Mouse (Mus musculus): ENCODE data around the gene Hoxb3.
A peak's percentile ranks its signal among the peaks of the same experiment; 100 is the strongest.

Hoxb3 gene

GRCm38 (mm10) chr11:96288455-96289221, 34.5 kb upstream of the Hoxb3 start:
- DNase-seq (ENCODE audit: low spot score in 2 of 2), result no peak

- DNase-seq (ENCODE audit: low spot score in 2 of 2), result no peak
These were observed 33.8 kb upstream of the Hoxb3 start for GRCm38 (mm10) chr11:96289293-96289692.

GRCm38 (mm10) chr11:96289837-96290236, 33.3 kb upstream of the Hoxb3 start:
- no peak for DNase-seq (ENCODE audit: low spot score in 2 of 2)

DNA sequence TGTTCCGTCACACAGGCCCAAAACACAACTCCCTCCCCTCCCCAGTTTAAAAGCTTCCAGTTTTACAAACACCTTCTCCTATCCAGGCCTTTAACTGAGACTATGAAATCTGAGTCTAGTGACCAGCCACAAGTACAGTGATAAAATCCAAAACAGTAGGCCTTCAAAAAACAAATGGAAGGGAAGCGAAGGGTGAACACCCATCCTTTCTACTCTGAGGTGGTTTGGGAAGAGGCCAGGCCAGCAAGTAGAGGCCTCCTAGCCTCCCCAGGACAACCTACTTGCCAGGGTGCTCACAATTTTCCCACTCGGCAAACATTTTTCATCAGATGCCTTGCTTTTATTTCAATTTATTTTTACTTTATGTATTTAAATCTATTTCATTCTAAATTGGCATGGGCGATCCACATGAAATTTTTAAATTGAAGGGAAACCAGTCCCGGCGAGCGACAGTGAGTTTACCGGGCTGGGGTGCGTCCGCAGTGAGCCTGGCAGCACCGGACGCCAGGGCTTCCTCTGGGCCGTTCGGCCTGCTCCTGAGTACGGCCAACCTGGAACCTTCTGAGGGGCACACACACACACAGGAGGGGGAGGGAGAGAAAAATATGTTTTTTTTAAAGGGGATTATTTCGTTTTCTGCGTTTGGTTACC, 32.3 kb upstream of the Hoxb3 start:
- no peak for DNase-seq (ENCODE audit: low spot score in 2 of 2)

DNA sequence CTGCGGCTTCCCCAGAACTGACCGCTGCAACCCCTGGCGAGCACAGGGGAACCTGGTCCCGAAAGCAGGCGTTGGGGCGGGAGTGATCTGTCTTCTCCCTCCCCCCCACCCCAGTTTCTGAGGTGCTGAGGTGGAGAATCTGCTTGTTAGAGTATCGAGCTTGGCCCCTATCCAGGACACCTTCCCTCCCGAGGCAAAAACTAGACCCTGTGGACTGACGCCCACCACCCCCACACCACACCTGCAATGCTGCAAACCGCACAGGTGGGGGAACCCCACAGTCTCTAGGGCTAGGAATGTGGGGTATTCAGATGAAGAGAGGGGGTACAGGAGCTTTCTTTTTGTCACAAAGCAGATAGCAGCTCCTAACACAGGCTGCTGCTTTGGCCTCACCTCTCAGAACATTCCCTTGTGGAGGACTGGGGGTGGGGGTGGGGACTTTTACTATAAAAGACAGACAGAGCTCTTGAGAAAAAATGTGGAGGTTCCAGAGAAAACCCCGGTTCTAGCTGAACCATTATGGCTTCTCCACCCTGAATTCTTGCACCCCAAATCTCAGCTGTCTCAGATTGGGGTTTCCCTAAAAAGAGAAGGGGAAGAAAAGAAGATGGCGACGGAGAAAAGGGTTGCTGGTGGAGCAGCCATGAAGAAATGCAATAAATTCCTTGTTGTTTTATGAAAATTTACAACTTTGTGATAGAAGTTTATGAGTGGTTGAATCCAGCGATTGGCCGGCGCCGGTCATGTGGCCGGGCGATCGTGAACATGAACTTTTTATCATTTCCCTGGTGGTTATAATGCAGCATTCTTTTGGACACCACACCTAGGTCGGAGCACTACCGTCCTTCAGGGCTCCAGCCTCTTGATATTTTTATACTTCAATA, 31.2 kb upstream of the Hoxb3 start, which contains the start of gene Hoxb6:
TSS of gene Hoxb6 (plus strand) at position 796 of the 884 bp plus-strand sequence.
- DNase-seq (ENCODE audit: low spot score in 2 of 2), result no peak

DNA sequence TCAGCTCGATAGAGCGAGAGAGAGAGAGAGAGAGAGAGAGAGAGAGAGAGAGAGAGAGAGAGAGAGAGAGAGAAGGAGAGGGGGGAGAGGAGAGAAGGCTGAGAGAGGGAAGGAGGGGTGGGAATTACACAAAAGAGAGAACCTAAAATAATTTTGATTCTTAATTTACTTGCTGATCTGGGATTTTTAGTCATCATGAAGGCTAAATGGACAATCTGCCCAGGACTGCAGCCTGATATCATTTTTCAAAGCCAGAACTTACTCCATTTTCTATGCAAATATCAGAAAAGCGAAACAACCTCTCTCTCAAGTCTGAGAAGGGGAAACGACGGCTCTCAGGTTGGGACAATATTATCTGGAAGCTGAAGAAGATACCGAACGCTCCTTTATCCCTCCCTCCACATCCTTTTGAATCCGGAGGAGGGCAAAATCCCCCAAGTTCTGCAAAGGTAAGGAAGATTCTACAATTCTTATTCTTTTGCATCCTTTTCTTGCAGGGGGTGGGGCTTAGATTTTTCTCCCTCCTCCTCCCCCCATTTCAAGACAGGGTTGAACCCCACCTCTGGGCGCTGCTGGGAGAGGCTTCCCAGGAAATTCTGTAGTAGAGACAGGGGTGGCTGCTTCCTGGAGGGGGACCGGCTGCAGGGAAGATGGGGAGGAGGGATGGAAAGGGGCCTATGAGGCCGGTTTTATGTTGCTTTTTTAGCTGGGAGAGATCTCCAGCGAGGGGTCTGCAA, 30.4 kb upstream of the Hoxb3 start:
- DNase-seq (ENCODE audit: low spot score in 2 of 2), result no peak

- DNase-seq (ENCODE audit: low spot score in 2 of 2), result no peak
These were observed 29.7 kb upstream of the Hoxb3 start for GRCm38 (mm10) chr11:96293302-96293921.

- peak; percentile 29 to 74 for DNase-seq (ENCODE audit: low spot score in 2 of 2)
These were observed 28.7 kb upstream of the Hoxb3 start for GRCm38 (mm10) chr11:96294245-96295091.

- DNase-seq (ENCODE audit: low spot score in 2 of 2), result no peak
These were observed 27.9 kb upstream of the Hoxb3 start for GRCm38 (mm10) chr11:96295092-96295835.

DNA sequence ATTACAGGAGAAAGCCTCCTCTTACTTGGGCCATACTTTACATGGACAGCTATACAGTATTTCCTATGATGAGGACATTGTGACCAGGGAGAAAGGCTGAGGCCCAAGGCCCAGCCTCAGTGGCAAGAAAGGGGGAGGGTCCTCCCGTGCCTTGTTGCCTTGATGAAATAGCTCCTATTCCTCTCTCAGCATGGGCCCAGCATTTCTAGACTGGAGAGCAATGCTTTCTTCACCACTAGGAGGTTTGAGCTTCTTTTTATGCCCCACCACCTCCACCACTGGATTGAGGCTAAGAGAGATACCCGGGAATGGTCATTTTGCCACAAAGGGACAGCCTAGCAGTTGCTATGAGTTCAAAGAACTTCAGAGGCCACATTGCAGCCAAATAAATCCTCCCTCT, 26.1 kb upstream of the Hoxb3 start:
- DNase-seq (ENCODE audit: low spot score in 2 of 2), result no peak

DNA sequence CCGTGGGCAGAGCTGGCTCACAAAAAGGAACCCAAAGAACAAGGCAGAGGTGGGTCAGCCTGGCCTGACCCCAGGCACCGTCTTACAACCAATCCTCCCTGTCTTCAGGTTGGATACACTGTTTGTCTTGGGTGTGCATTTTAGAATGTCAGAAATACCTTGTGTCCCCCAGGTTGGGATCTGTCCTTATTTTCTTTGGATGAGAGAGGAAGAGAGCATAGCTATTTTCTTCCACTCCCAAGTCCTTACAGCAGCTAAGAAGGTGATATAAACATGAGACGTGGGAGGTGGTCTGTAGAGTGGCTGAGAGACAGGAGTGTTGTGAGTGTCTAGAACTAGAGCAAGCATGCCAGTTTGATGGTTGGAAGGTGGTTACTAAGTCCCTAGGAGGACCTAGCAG, 25.7 kb upstream of the Hoxb3 start:
- no peak for DNase-seq (ENCODE audit: low spot score in 2 of 2)

- DNase-seq (ENCODE audit: low spot score in 2 of 2), result no peak
These were observed 25.0 kb upstream of the Hoxb3 start for GRCm38 (mm10) chr11:96297968-96298635.

DNA sequence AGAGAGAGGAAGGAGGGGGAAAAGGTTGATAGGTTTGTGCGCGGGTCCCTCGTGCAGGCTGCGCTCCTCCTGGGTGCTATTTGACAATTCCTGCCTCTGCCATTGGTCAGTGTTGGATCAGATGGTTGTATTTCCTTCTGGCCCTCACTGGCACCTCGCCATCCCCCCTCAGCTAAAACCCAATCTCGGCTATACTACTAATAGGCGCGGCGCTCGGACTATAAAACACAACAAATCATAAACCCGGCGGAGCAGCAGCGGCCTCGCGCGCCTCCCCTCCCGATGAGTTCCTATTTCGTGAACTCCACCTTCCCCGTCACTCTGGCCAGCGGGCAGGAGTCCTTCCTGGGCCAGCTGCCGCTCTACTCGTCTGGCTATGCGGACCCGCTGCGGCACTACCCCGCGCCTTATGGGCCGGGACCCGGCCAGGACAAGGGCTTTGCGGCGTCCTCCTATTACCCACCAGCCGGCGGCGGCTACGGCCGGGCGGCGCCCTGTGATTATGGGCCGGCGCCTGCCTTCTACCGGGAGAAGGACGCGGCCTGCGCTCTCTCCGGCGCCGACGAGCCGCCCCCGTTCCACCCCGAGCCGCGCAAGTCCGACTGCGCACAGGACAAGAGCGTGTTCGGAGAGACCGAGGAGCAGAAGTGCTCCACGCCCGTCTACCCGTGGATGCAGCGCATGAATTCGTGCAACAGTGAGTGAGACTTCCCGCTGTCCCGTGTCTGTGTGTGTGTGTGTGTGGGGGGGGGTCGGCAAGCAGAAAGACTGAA, 24.0 kb upstream of the Hoxb3 start:
- DNase-seq (ENCODE audit: low spot score in 2 of 2), result no peak

DNA sequence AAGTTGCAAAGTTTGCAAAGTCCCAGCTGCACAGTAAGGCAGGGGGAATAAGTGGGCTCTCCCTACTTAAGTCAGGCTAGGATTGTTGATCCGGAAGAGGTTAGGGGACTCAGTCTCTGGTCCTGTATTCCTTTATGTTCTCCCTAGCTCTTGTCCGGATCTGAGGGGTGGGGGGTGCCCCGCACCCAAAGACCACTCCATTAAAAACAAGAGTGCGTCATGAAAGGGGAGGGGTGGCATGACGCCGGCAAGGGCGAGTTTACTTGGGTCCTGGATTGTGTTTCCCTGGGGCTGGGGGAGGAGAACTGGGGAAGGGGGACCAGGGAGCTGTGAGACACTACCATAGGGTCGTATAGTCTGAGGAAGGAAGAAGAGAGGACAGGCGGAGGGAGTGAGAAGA, 23.3 kb upstream of the Hoxb3 start:
- DNase-seq (ENCODE audit: low spot score in 2 of 2), result no peak

DNA sequence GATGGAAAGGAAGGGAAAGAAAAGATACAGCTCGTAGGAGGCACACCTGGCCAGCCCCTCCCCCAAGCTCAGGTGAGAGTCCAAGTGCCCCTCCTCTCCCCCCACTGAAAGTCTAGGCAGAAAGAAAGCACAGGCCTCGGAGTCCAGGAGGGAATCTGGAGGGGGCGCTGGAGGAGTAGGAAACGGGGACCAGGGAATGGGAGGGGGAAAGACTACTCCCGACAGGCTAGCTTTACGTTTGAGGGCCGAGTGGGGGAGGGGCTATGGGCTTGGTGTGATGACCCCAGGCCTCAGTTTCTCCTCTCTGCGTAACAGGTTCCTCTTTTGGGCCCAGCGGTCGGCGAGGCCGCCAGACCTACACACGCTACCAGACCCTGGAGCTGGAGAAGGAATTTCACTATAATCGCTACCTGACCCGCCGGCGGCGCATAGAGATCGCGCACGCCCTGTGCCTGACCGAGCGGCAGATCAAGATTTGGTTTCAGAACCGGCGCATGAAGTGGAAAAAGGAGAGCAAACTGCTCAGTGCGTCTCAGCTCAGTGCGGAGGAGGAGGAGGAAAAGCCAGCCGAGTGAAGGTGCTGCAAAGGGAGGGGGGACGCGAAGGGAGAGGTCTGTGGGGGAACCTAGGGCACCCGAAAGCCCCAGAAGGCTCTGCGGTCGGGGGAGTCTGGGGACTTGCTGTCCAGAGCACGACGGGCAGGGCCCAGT, 22.6 kb upstream of the Hoxb3 start:
- DNase-seq (ENCODE audit: low spot score in 2 of 2), result no peak

- no peak for DNase-seq (ENCODE audit: low spot score in 2 of 2)
These were observed 22.1 kb upstream of the Hoxb3 start for GRCm38 (mm10) chr11:96301064-96301431.

- no peak for DNase-seq (ENCODE audit: low spot score in 2 of 2)
These were observed 21.3 kb upstream of the Hoxb3 start for GRCm38 (mm10) chr11:96301837-96302236.

Data from spleen, postnatal 10 days (tissue).